Mouse (Mus musculus): ENCODE measurements around the gene Dapk1. TPM values are rescaled to one million over a fixed set of nuclear protein-coding genes. Genes with fewer than 3 reads are reported as not detected.

The Dapk1 gene
- polyA plus RNA-seq, 1 experiment, result 13.2 TPM

- Histone ChIP-seq H3K27ac (replicated peaks; ENCODE audit: low read depth, low read length) (peak overlapping the region; percentile 68), H3K4me1 (ENCODE audit: control insufficient read depth, insufficient read depth, insufficient read length, low read length) (peaks cover 21% of the 10 kb centered on the region), H3K4me3 (ENCODE audit: insufficient read depth, low read depth, low read length) (no peak overlapping the region)
Observed at GRCm38 (mm10) chr13:60686024-60686663, 84.4 kb downstream of the Dapk1 start.

GRCm38 (mm10) chr13:60686967-60687366 lies 85.2 kb downstream of the Dapk1 start:
- H3K4me1 ChIP-seq (ENCODE audit: control insufficient read depth, insufficient read depth, insufficient read length, low read length), result peaks cover 21% of the 10 kb centered on the region
- peak overlapping the region; percentile 68; the same call in 1 of the 2 replicates for H3K27ac ChIP-seq (replicated peaks; ENCODE audit: low read depth, low read length)
- H3K4me3 ChIP-seq (ENCODE audit: insufficient read depth, low read depth, low read length), result no peak overlapping the region

DNA sequence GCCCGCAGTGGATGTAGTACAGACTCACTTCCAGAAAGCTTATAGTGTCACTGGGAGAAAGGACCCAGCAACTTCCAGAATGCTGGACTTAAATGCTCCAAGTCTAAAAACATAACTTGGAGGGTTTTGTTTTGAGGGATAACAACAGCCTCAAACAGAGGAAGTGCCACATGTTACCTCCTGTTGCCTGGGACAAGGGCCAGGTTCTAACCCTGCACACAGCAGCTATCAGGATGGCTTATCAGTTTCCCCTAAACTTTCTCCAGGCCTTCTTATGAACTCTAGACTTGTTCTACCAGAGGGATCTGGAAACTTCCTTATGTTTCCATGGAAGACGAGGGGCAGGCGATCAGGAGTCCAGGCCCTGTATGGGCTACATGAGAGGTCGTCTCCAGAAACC lies 85.7 kb downstream of the Dapk1 start:
- H3K4me3 ChIP-seq (ENCODE audit: insufficient read depth, low read depth, low read length), result no peak overlapping the region
- H3K4me1 ChIP-seq (ENCODE audit: control insufficient read depth, insufficient read depth, insufficient read length, low read length), result peaks cover 21% of the 10 kb centered on the region
- no peak overlapping the region for H3K27ac ChIP-seq (replicated peaks; ENCODE audit: low read depth, low read length)

GRCm38 (mm10) chr13:60687891-60688290 lies 86.1 kb downstream of the Dapk1 start:
- Histone ChIP-seq H3K27ac (replicated peaks; ENCODE audit: low read depth, low read length) (no peak overlapping the region), H3K4me1 (ENCODE audit: control insufficient read depth, insufficient read depth, insufficient read length, low read length) (peaks cover 17% of the 10 kb centered on the region)

DNA sequence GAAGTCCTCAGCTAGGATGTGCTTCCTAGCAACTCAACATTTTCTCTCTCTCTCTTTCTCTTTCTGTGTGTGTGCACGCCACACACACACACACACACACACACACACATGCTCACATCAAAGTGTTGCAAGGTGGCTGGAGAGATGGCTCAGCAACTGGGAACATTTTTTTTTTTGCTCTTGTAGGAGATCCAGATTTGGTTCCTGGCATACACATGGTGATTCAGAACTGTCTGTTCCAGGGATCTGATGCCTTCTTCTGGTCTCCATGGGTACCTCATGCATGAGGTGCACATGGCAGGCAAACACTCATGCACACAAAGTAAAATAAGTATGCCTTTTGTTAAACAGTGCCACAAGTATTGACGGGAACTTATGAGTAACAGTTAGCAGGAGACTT lies 89.2 kb downstream of the Dapk1 start:
- Histone ChIP-seq H3K4me1 (ENCODE audit: control insufficient read depth, insufficient read depth, insufficient read length, low read length) (peaks cover 3% of the 10 kb centered on the region; the same call in 1 of the 2 replicates), H3K4me3 (ENCODE audit: insufficient read depth, low read depth, low read length) (no peak overlapping the region), H3K27ac (replicated peaks; ENCODE audit: low read depth, low read length) (no peak overlapping the region)

More at GRCm38 (mm10) chr13:60687891-60688290, 86.1 kb downstream of the Dapk1 start:
- H3K4me3 ChIP-seq (ENCODE audit: insufficient read depth, low read depth, low read length), result no peak overlapping the region

DNA sequence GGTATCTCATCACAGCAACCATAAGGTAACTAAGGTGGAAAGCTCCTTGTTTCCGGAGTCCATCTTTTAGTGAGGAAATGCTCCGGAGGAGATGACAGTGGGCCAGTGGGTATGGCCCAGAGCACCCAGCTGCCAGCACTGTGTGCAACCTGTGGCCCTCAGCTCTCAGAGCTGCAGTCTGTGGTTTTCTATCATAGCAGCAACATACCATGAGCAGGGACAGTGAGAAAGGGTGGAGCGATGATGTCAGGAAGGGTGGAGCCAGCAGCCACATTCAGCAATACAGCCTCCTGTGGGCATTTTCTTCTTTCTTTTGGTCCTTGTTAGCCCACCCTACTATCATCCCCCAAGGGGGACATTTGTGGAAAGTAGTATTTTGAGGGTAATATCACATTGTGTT lies 90.2 kb downstream of the Dapk1 start:
- no peak overlapping the region for H3K4me3 ChIP-seq (ENCODE audit: insufficient read depth, low read depth, low read length)
- H3K4me1 ChIP-seq (ENCODE audit: control insufficient read depth, insufficient read depth, insufficient read length, low read length), result peaks cover 3% of the 10 kb centered on the region; the same call in 1 of the 2 replicates
- no peak overlapping the region for H3K27ac ChIP-seq (replicated peaks; ENCODE audit: low read depth, low read length)

DNA sequence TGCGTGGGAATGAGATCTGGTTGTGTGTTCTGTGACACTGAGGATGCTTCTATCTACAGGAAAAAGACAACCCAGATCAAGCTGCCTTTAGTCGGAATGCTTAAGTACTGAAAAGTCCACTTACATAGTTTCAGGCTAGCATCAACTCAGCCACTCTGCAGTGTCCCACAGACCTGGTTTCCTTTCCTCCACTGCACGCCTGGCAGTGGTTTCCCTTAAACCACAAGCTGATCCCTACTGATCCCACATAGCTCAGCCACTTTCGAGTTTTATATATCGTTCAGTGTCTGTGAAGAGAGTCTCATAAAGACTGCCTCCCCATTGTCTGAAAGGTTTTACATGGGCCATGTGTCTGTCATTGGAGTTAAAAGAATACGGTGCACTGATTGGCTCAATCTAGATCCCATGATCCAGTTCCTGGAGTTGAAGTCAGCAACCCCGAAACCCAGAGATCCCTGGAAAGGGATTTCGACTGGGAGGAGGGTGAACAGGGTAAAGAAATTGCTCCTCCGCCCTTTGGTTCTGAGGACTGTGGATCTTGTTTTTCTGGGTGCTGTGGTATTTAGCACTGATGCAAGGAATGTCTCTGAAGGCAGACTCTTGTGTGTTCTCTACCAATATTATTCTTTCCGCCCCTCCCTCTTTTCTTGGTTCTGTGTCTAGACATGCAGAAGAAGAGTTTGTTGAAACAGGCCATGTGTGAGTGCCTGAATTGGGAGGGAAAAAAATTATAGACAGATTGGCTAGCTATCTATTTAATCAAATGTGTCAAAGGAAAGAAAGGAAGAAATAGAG lies 93.6 kb downstream of the Dapk1 start:
- Histone ChIP-seq H3K4me1 (ENCODE audit: control insufficient read depth, insufficient read depth, insufficient read length, low read length) (peaks cover 2% of the 10 kb centered on the region; the same call in 1 of the 2 replicates), H3K4me3 (ENCODE audit: insufficient read depth, low read depth, low read length) (no peak overlapping the region), H3K27ac (replicated peaks; ENCODE audit: low read depth, low read length) (no peak overlapping the region)

- no peak overlapping the region for H3K4me3 ChIP-seq (ENCODE audit: insufficient read depth, low read depth, low read length)
- peaks cover 2% of the 10 kb centered on the region; the same call in 1 of the 2 replicates for H3K4me1 ChIP-seq (ENCODE audit: control insufficient read depth, insufficient read depth, insufficient read length, low read length)
- no peak overlapping the region for H3K27ac ChIP-seq (replicated peaks; ENCODE audit: low read depth, low read length)
Observed at GRCm38 (mm10) chr13:60696323-60696722, 94.6 kb downstream of the Dapk1 start.

DNA sequence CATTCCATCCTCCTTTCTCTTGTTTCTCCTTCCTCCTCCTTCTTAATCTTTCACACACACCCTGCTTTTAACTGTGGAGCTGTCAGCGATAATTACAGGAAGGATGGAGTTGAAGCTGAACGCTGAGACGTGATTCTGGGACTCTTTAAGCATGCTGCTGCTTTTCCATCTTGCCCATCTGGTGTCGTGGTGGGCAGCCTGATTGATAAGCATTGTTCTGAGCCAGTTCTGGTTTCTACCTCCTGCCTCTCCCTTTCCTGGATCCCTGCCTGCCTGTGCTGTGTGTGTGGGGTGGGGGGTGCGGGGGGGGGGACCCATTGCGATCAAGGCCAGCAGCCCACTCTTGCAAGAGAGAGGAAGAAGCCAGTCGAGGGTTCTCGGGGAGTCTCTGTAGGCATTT lies 95.0 kb downstream of the Dapk1 start:
- peaks cover 2% of the 10 kb centered on the region; the same call in 1 of the 2 replicates for H3K4me1 ChIP-seq (ENCODE audit: control insufficient read depth, insufficient read depth, insufficient read length, low read length)
- no peak overlapping the region for H3K4me3 ChIP-seq (ENCODE audit: insufficient read depth, low read depth, low read length)
- H3K27ac ChIP-seq (replicated peaks; ENCODE audit: low read depth, low read length), result no peak overlapping the region

DNA sequence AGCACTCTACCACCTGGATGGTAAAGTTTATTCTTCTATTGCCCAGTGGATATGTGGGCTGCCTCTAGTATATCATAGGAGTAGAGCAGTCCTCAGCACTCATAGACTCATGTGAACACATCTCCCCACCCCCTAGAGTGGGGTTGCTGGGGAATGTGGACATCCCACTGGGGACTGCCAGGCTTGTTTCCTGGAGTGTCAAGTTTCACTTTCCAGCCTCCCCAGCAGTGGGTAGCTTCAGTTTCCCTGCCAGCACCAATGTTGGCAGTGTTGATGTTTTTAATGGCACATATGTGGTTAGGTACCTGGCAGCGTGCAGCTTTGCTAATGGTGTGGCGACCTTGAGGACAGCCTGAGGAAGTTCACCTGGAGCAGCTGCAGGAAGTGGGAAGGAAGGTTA lies 96.3 kb downstream of the Dapk1 start:
- H3K27ac ChIP-seq (replicated peaks; ENCODE audit: low read depth, low read length), result no peak overlapping the region
- peaks cover 9% of the 10 kb centered on the region; the same call in 1 of the 2 replicates for H3K4me1 ChIP-seq (ENCODE audit: control insufficient read depth, insufficient read depth, insufficient read length, low read length)
- no peak overlapping the region for H3K4me3 ChIP-seq (ENCODE audit: insufficient read depth, low read depth, low read length)

DNA sequence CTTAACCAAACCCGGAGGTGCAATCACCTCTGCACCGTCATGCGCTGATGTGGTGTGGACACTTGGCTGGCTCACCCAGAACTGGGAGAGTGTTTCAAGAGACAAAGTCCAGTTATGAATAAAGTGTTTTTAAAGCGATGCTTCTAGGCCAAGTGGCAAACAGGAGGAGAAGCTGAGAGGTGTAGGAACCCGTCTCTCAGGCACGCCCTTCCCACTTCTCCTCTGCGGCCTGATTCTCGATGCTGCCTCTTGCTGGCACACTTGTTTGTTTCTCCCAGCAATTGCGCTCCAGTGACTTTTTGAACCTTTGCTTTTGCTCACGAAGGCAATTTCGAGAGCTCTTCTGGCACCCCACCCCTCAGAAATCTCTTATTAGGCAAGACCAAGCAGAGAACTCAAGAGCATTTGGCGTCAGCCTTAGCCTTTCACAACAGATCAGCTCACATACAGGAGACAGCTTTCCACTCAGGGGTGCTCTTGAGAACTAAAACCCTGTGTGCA lies 100.0 kb downstream of the Dapk1 start:
- H3K4me3 ChIP-seq (ENCODE audit: insufficient read depth, low read depth, low read length), result no peak overlapping the region
- no peak overlapping the region for H3K27ac ChIP-seq (replicated peaks; ENCODE audit: low read depth, low read length)
- H3K4me1 ChIP-seq (ENCODE audit: control insufficient read depth, insufficient read depth, insufficient read length, low read length), result peaks cover 9% of the 10 kb centered on the region; the same call in 1 of the 2 replicates

GRCm38 (mm10) chr13:60707541-60708468 lies 106.1 kb downstream of the Dapk1 start:
- Histone ChIP-seq H3K4me1 (ENCODE audit: control insufficient read depth, insufficient read depth, insufficient read length, low read length) (peaks cover 6% of the 10 kb centered on the region; the same call in 1 of the 2 replicates), H3K27ac (replicated peaks; ENCODE audit: low read depth, low read length) (peak overlapping the region; percentile 11; the same call in 1 of the 2 replicates), H3K4me3 (ENCODE audit: insufficient read depth, low read depth, low read length) (peak overlapping the region; percentile 1; the same call in 1 of the 2 replicates)

- Histone ChIP-seq H3K4me1 (ENCODE audit: control insufficient read depth, insufficient read depth, insufficient read length, low read length) (peaks cover 6% of the 10 kb centered on the region; the same call in 1 of the 2 replicates), H3K4me3 (ENCODE audit: insufficient read depth, low read depth, low read length) (no peak overlapping the region), H3K27ac (replicated peaks; ENCODE audit: low read depth, low read length) (no peak overlapping the region)
Observed at GRCm38 (mm10) chr13:60709136-60709535, 107.4 kb downstream of the Dapk1 start.

DNA sequence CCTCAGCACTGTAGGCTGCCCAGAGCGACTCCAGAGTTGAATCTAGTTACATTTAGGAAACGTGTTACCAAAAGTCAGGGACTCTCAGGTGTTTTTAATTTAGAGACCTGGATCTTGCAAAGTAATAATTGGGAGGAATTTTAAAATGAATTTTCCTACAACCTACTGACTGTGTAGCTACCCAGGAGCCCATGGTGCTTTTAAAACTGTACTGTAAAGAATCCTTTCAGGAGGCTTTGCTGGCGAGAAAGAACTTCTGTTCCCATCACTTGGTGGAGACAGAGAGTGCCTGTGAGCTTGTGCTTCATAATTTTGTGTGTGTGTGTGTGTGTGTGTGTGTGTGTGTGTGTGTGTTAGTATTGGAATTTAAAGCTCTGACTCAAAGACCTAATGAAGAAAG lies 109.2 kb downstream of the Dapk1 start:
- Histone ChIP-seq H3K27ac (replicated peaks; ENCODE audit: low read depth, low read length) (no peak overlapping the region), H3K4me3 (ENCODE audit: insufficient read depth, low read depth, low read length) (no peak overlapping the region), H3K4me1 (ENCODE audit: control insufficient read depth, insufficient read depth, insufficient read length, low read length) (peaks cover 6% of the 10 kb centered on the region; the same call in 1 of the 2 replicates)

All from brown adipose tissue, adult 24 weeks (tissue).